Mouse (Mus musculus): ENCODE data around the gene Slc7a8. TPM values are rescaled to one million over a fixed set of nuclear protein-coding genes. Genes with fewer than 3 reads are reported as not detected.

The Slc7a8 gene
- polyA plus RNA-seq (2012; rRNA removed), result 39.5 and 174 TPM in 2 replicates

- Histone ChIP-seq H3K4me1 (ENCODE audit: control insufficient read depth, insufficient read depth, insufficient read length, low read length) (peaks cover 5% of the 10 kb centered on the region; the same call in 1 of the 2 replicates), H3K36me3 (ENCODE audit: control insufficient read depth, insufficient read depth, low read length) (peaks cover 7% of the 10 kb centered on the region), H3K4me3 (ENCODE audit: low read depth, low read length) (peak within 1 kb of the TSS; percentile 74), H3K27ac (ENCODE audit: insufficient read depth, low read depth, low read length) (peak within 1 kb of the TSS; percentile 54), H3K27me3 (ENCODE audit: control insufficient read depth, insufficient read depth, low read length) (no peaks in the 10 kb centered on the region)
- TF ChIP-seq POLR2A (IDR thresholded peaks at IDR 0.05; ENCODE audit: low read depth, low read length) (peak; percentile 96), CTCF (IDR thresholded peaks at IDR 0.05; ENCODE audit: extremely low read depth, insufficient read length, insufficient replicate concordance, low read depth, low read length) (no peak)
- WGBS, result 2% methylated on average over 37 of the region's 37 CpGs
Observed at GRCm38 (mm10) chr14:54781610-54782365, at the start of gene Slc7a8. Gene Slc7a8, minus strand, starts transcription at chr14:54781946.

- WGBS, result 74% methylated on average over 1 of the region's 1 CpGs
Observed at GRCm38 (mm10) chr14:54823716-54824115, 42.0 kb upstream of the Slc7a8 start.

GRCm38 (mm10) chr14:54822301-54822700, 40.6 kb upstream of the Slc7a8 start:
- 38% methylated on average over 2 of the region's 2 CpGs for WGBS
- no peaks in the 10 kb centered on the region for H3K27me3 ChIP-seq (ENCODE audit: control insufficient read depth, insufficient read depth, low read length)
- no peak overlapping the region for H3K27ac ChIP-seq (ENCODE audit: insufficient read depth, low read depth, low read length)
- no peaks in the 10 kb centered on the region for H3K36me3 ChIP-seq (ENCODE audit: control insufficient read depth, insufficient read depth, low read length)
- peaks cover 4% of the 10 kb centered on the region; the same call in 1 of the 2 replicates for H3K4me1 ChIP-seq (ENCODE audit: control insufficient read depth, insufficient read depth, insufficient read length, low read length)
- no peak overlapping the region for H3K4me3 ChIP-seq (ENCODE audit: low read depth, low read length)
- TF ChIP-seq POLR2A (IDR thresholded peaks at IDR 0.05; ENCODE audit: low read depth, low read length) (no peak), CTCF (IDR thresholded peaks at IDR 0.05; ENCODE audit: extremely low read depth, insufficient read length, insufficient replicate concordance, low read depth, low read length) (no peak)

More at GRCm38 (mm10) chr14:54823716-54824115, 42.0 kb upstream of the Slc7a8 start:
- Histone ChIP-seq H3K4me3 (ENCODE audit: low read depth, low read length) (no peak overlapping the region), H3K4me1 (ENCODE audit: control insufficient read depth, insufficient read depth, insufficient read length, low read length) (peaks cover 4% of the 10 kb centered on the region; the same call in 1 of the 2 replicates), H3K36me3 (ENCODE audit: control insufficient read depth, insufficient read depth, low read length) (no peaks in the 10 kb centered on the region), H3K27ac (ENCODE audit: insufficient read depth, low read depth, low read length) (no peak overlapping the region), H3K27me3 (ENCODE audit: control insufficient read depth, insufficient read depth, low read length) (no peaks in the 10 kb centered on the region)
- TF ChIP-seq POLR2A (IDR thresholded peaks at IDR 0.05; ENCODE audit: low read depth, low read length) (no peak), CTCF (IDR thresholded peaks at IDR 0.05; ENCODE audit: extremely low read depth, insufficient read length, insufficient replicate concordance, low read depth, low read length) (no peak)

GRCm38 (mm10) chr14:54817791-54818190, 36.0 kb upstream of the Slc7a8 start:
- Histone ChIP-seq H3K27ac (ENCODE audit: insufficient read depth, low read depth, low read length) (no peak overlapping the region), H3K36me3 (ENCODE audit: control insufficient read depth, insufficient read depth, low read length) (no peaks in the 10 kb centered on the region), H3K4me3 (ENCODE audit: low read depth, low read length) (no peak overlapping the region), H3K27me3 (ENCODE audit: control insufficient read depth, insufficient read depth, low read length) (no peaks in the 10 kb centered on the region), H3K4me1 (ENCODE audit: control insufficient read depth, insufficient read depth, insufficient read length, low read length) (peaks cover 4% of the 10 kb centered on the region; the same call in 1 of the 2 replicates)
- WGBS, result 58% methylated on average over 2 of the region's 2 CpGs
- TF ChIP-seq CTCF (IDR thresholded peaks at IDR 0.05; ENCODE audit: extremely low read depth, insufficient read length, insufficient replicate concordance, low read depth, low read length) (no peak), POLR2A (IDR thresholded peaks at IDR 0.05; ENCODE audit: low read depth, low read length) (no peak)

- Histone ChIP-seq H3K36me3 (ENCODE audit: control insufficient read depth, insufficient read depth, low read length) (no peaks in the 10 kb centered on the region), H3K27me3 (ENCODE audit: control insufficient read depth, insufficient read depth, low read length) (no peaks in the 10 kb centered on the region), H3K4me1 (ENCODE audit: control insufficient read depth, insufficient read depth, insufficient read length, low read length) (no peaks in the 10 kb centered on the region), H3K4me3 (ENCODE audit: low read depth, low read length) (no peak overlapping the region), H3K27ac (ENCODE audit: insufficient read depth, low read depth, low read length) (no peak overlapping the region)
- 62% methylated on average over 3 of the region's 3 CpGs for WGBS
- TF ChIP-seq CTCF (IDR thresholded peaks at IDR 0.05; ENCODE audit: extremely low read depth, insufficient read length, insufficient replicate concordance, low read depth, low read length) (no peak), POLR2A (IDR thresholded peaks at IDR 0.05; ENCODE audit: low read depth, low read length) (no peak)
Observed at GRCm38 (mm10) chr14:54815737-54816136, 34.0 kb upstream of the Slc7a8 start.

- 91% methylated on average over 29 of the region's 29 CpGs for WGBS
- TF ChIP-seq CTCF (IDR thresholded peaks at IDR 0.05; ENCODE audit: extremely low read depth, insufficient read length, insufficient replicate concordance, low read depth, low read length), result no peak
- TF ChIP-seq POLR2A (IDR thresholded peaks at IDR 0.05; ENCODE audit: low read depth, low read length), result no peak
- Histone ChIP-seq H3K4me3 (ENCODE audit: low read depth, low read length) (no peak within 1 kb of the TSS), H3K27ac (ENCODE audit: insufficient read depth, low read depth, low read length) (no peak within 1 kb of the TSS), H3K27me3 (ENCODE audit: control insufficient read depth, insufficient read depth, low read length) (no peaks in the 10 kb centered on the region), H3K4me1 (ENCODE audit: control insufficient read depth, insufficient read depth, insufficient read length, low read length) (peaks cover 5% of the 10 kb centered on the region; the same call in 1 of the 2 replicates), H3K36me3 (ENCODE audit: control insufficient read depth, insufficient read depth, low read length) (no peaks in the 10 kb centered on the region)
Observed at GRCm38 (mm10) chr14:54813991-54814390, 32.2 kb upstream of the Slc7a8 start, which contains the start of gene Rnf212b. Gene Rnf212b, plus strand, starts transcription at chr14:54814141.

- H3K4me1 ChIP-seq (ENCODE audit: control insufficient read depth, insufficient read depth, insufficient read length, low read length), result peaks cover 12% of the 10 kb centered on the region; the same call in 1 of the 2 replicates
- WGBS, result 73% methylated on average over 3 of the region's 3 CpGs
- H3K4me3 ChIP-seq (ENCODE audit: low read depth, low read length), result no peak overlapping the region
- no peaks in the 10 kb centered on the region for H3K27me3 ChIP-seq (ENCODE audit: control insufficient read depth, insufficient read depth, low read length)
- no peaks in the 10 kb centered on the region for H3K36me3 ChIP-seq (ENCODE audit: control insufficient read depth, insufficient read depth, low read length)
- TF ChIP-seq POLR2A (IDR thresholded peaks at IDR 0.05; ENCODE audit: low read depth, low read length) (no peak), CTCF (IDR thresholded peaks at IDR 0.05; ENCODE audit: extremely low read depth, insufficient read length, insufficient replicate concordance, low read depth, low read length) (no peak)
- peak overlapping the region; percentile 7 for H3K27ac ChIP-seq (ENCODE audit: insufficient read depth, low read depth, low read length)
Observed at GRCm38 (mm10) chr14:54809668-54810033, 27.9 kb upstream of the Slc7a8 start.
